Mouse (Mus musculus): Measurements from ENCODE around the gene Mios. TPM values are rescaled to one million over a fixed set of nuclear protein-coding genes. Genes with fewer than 3 reads are reported as not detected.

Gene Mios
- polyA plus RNA-seq, 2 experiments from 2014 or later = 11.5 to 12.6 TPM

- ATAC-seq = peak; percentile 53
These were observed 69.5 kb downstream of the Mios start for GRCm38 (mm10) chr6:8278426-8279002.

- peak; percentile 53 for ATAC-seq
These were observed 74.2 kb downstream of the Mios start for GRCm38 (mm10) chr6:8283255-8283654.

GRCm38 (mm10) chr6:8285401-8285960, 76.5 kb downstream of the Mios start:
- no peak for ATAC-seq

Other genes with a start within 250 kb of the Mios start
- gene Col28a1, start 16.6 kb upstream of the Mios start, polyA plus RNA-seq (2017; shearing (Covaris generic)) = not detected
- 10 to 100 TPM; 57.4 to 69.3 TPM for gene Rpa3, start 50.0 kb downstream of the Mios start, polyA plus RNA-seq (2017; shearing (Covaris generic))
- 10 to 100 TPM; 13.8 to 14.3 TPM for gene Umad1, start 50.1 kb downstream of the Mios start, polyA plus RNA-seq (2017; shearing (Covaris generic))
- 10 to 100 TPM; 57.3 to 62.9 TPM for gene Gm45062, start 50.2 kb downstream of the Mios start, polyA plus RNA-seq (2017; shearing (Covaris generic))

All from CD4-positive, CD25-positive, alpha-beta regulatory T cell, adult 4 months (primary cell).